Mouse (Mus musculus) forebrain, embryonic 15.5 days (tissue): ENCODE results near the gene Gars. TPM values are rescaled to one million over a fixed set of nuclear protein-coding genes. Genes with fewer than 3 reads are reported as not detected.

Experiments
- ATAC-seq: fragments of 200-750 bp; cut with Nextera tagmentation; replicated peaks from 2 replicates; pipeline ENCODE4 v1.8.0; 2017; ENCODE audit warnings: mild to moderate bottlenecking, moderate TSS enrichment, moderate library complexity
- H3K27ac ChIP-seq: fragments of 300-500 bp; sonication (generic); replicated peaks from 2 replicates; pipeline ENCODE4 v1.5.1; 2015; ENCODE audit warnings: mild to moderate bottlenecking, inconsistent platforms
- H3K27me3 ChIP-seq: fragments of 300-500 bp; sonication (generic); 2 replicates; pipeline ENCODE4 v1.6.1; 2015; ENCODE audit warnings: inconsistent platforms
- H3K36me3 ChIP-seq: fragments of 300-500 bp; sonication (generic); 2 replicates; pipeline ENCODE4 v1.6.1; 2015; ENCODE audit warnings: mild to moderate bottlenecking, inconsistent platforms
- H3K4me1 ChIP-seq: fragments of 300-500 bp; sonication (generic); 2 replicates; pipeline ENCODE4 v1.6.1; 2015; ENCODE audit warnings: inconsistent platforms
- H3K4me2 ChIP-seq: fragments of 300-500 bp; sonication (generic); replicated peaks from 2 replicates; pipeline ENCODE4 v1.6.1; 2015; ENCODE audit warnings: mild to moderate bottlenecking, inconsistent platforms
- H3K4me3 ChIP-seq: fragments of 300-500 bp; sonication (generic); 2 replicates; pipeline ENCODE4 v1.5.1; 2015; ENCODE audit warnings: mild to moderate bottlenecking, inconsistent platforms
- H3K9ac ChIP-seq: fragments of 300-500 bp; sonication (generic); replicated peaks from 2 replicates; pipeline ENCODE4 v1.6.1; 2015; ENCODE audit warnings: mild to moderate bottlenecking, inconsistent platforms
- H3K9me3 ChIP-seq: fragments of 300-500 bp; sonication (generic); 2 replicates; pipeline ENCODE4 v1.6.1; 2016; ENCODE audit warnings: inconsistent platforms
- WGBS: fragments of 180-500 bp; shearing (Covaris S2); methylation state at CpG from one replicate; pipeline ENCODE4 v1.1.7; 2015; ENCODE audit warnings: mixed read lengths; 5-methylcytosine and 5-hydroxymethylcytosine counted together
- polyA plus RNA-seq: library from polyadenylated mRNA; unstranded; fragments of >200 nt; fragmentation: Nextera tagmentation; extraction: Ambion mirVana; gene quantifications from 2 replicates; pipeline ENCODE4 v1.2.1, GENCODE M21; 2015

The Gars gene
- polyA plus RNA-seq, 1 experiment from 2014 or later, result 218 TPM

GRCm38 (mm10) chr6:55065903-55066302 lies 28.1 kb downstream of the Gars start:
- ATAC-seq, result no peak
- H3K4me3 ChIP-seq, result no peak overlapping the region
- peaks cover 77% of the 10 kb centered on the region for H3K36me3 ChIP-seq
- no peaks in the 10 kb centered on the region for H3K9me3 ChIP-seq
- no peak overlapping the region for H3K9ac ChIP-seq
- H3K4me2 ChIP-seq, result no peak overlapping the region
- peaks cover 9% of the 10 kb centered on the region for H3K4me1 ChIP-seq
- no peak overlapping the region for H3K27ac ChIP-seq
- H3K27me3 ChIP-seq, result no peaks in the 10 kb centered on the region
- WGBS, result 83% methylated on average over 2 of the region's 2 CpGs

- Histone ChIP-seq H3K9ac (no peak overlapping the region), H3K4me2 (no peak overlapping the region), H3K36me3 (peaks cover 80% of the 10 kb centered on the region), H3K4me1 (no peaks in the 10 kb centered on the region), H3K9me3 (no peaks in the 10 kb centered on the region), H3K27ac (peak overlapping the region; percentile 18; the same call in 1 of the 2 replicates), H3K27me3 (no peaks in the 10 kb centered on the region), H3K4me3 (no peak overlapping the region)
- 69% methylated on average over 4 of the region's 4 CpGs for WGBS
- ATAC-seq, result no peak
Measured at GRCm38 (mm10) chr6:55076561-55077255, 38.9 kb downstream of the Gars start.

- H3K27me3 ChIP-seq, result no peaks in the 10 kb centered on the region
- 93% methylated on average over 3 of the region's 3 CpGs for WGBS
- H3K9me3 ChIP-seq, result no peaks in the 10 kb centered on the region
- no peak for ATAC-seq
- peaks cover 14% of the 10 kb centered on the region for H3K4me1 ChIP-seq
- no peak overlapping the region for H3K27ac ChIP-seq
- H3K9ac ChIP-seq, result no peak overlapping the region
- H3K4me2 ChIP-seq, result no peak overlapping the region
- peaks cover 46% of the 10 kb centered on the region for H3K36me3 ChIP-seq
- H3K4me3 ChIP-seq, result no peak overlapping the region
Measured at GRCm38 (mm10) chr6:55081379-55081778, 43.6 kb downstream of the Gars start.

- H3K27me3 ChIP-seq, result no peaks in the 10 kb centered on the region
- peaks cover 36% of the 10 kb centered on the region for H3K36me3 ChIP-seq
- H3K9ac ChIP-seq, result no peak overlapping the region
- ATAC-seq, result peak; percentile 66
- H3K27ac ChIP-seq, result peak overlapping the region; percentile 74
- WGBS, result 48% methylated on average over 7 of the region's 7 CpGs
- H3K4me3 ChIP-seq, result no peak overlapping the region
- no peak overlapping the region for H3K4me2 ChIP-seq
- peaks cover 14% of the 10 kb centered on the region for H3K4me1 ChIP-seq
- no peaks in the 10 kb centered on the region for H3K9me3 ChIP-seq
Measured at GRCm38 (mm10) chr6:55082261-55083051, 44.6 kb downstream of the Gars start.

GRCm38 (mm10) chr6:55087355-55087754 lies 49.5 kb downstream of the Gars start:
- no peaks in the 10 kb centered on the region for H3K9me3 ChIP-seq
- 48% methylated on average over 4 of the region's 4 CpGs for WGBS
- ATAC-seq, result no peak

GRCm38 (mm10) chr6:55090639-55091038 lies 52.8 kb downstream of the Gars start:
- ATAC-seq, result no peak

More at GRCm38 (mm10) chr6:55087355-55087754, 49.5 kb downstream of the Gars start:
- H3K27ac ChIP-seq, result no peak overlapping the region
- no peak overlapping the region for H3K4me3 ChIP-seq
- H3K4me1 ChIP-seq, result peaks cover 8% of the 10 kb centered on the region
- no peaks in the 10 kb centered on the region for H3K36me3 ChIP-seq
- no peak overlapping the region for H3K9ac ChIP-seq
- no peak overlapping the region for H3K4me2 ChIP-seq
- H3K27me3 ChIP-seq, result no peaks in the 10 kb centered on the region

GRCm38 (mm10) chr6:55091396-55091795 lies 53.6 kb downstream of the Gars start:
- Histone ChIP-seq H3K27ac (no peak overlapping the region), H3K4me2 (no peak overlapping the region), H3K9me3 (no peaks in the 10 kb centered on the region), H3K9ac (no peak overlapping the region), H3K4me1 (no peaks in the 10 kb centered on the region), H3K4me3 (no peak overlapping the region), H3K27me3 (no peaks in the 10 kb centered on the region), H3K36me3 (no peaks in the 10 kb centered on the region)
- WGBS, result 93% methylated on average over 9 of the region's 9 CpGs
- no peak for ATAC-seq

More at GRCm38 (mm10) chr6:55090639-55091038, 52.8 kb downstream of the Gars start:
- H3K4me3 ChIP-seq, result no peak overlapping the region
- no peak overlapping the region for H3K9ac ChIP-seq
- no peak overlapping the region for H3K4me2 ChIP-seq
- no peaks in the 10 kb centered on the region for H3K9me3 ChIP-seq
- H3K27me3 ChIP-seq, result no peaks in the 10 kb centered on the region
- H3K36me3 ChIP-seq, result no peaks in the 10 kb centered on the region
- WGBS, result 48% methylated on average over 4 of the region's 4 CpGs
- H3K27ac ChIP-seq, result no peak overlapping the region
- H3K4me1 ChIP-seq, result no peaks in the 10 kb centered on the region

GRCm38 (mm10) chr6:55093431-55094146 lies 55.8 kb downstream of the Gars start:
- H3K9me3 ChIP-seq, result no peaks in the 10 kb centered on the region
- no peaks in the 10 kb centered on the region for H3K36me3 ChIP-seq
- peaks cover 8% of the 10 kb centered on the region for H3K4me1 ChIP-seq
- no peaks in the 10 kb centered on the region for H3K27me3 ChIP-seq
- H3K27ac ChIP-seq, result no peak overlapping the region
- no peak overlapping the region for H3K4me2 ChIP-seq
- ATAC-seq, result no peak
- no peak overlapping the region for H3K4me3 ChIP-seq
- no peak overlapping the region for H3K9ac ChIP-seq
- 93% methylated on average over 6 of the region's 6 CpGs for WGBS

- Histone ChIP-seq H3K4me3 (no peak overlapping the region), H3K4me1 (peaks cover 12% of the 10 kb centered on the region), H3K27me3 (no peaks in the 10 kb centered on the region), H3K9me3 (no peaks in the 10 kb centered on the region), H3K9ac (no peak overlapping the region), H3K27ac (no peak overlapping the region), H3K36me3 (no peaks in the 10 kb centered on the region), H3K4me2 (no peak overlapping the region)
- no peak for ATAC-seq
- 40% methylated on average over 5 of the region's 5 CpGs for WGBS
Measured at GRCm38 (mm10) chr6:55098030-55098429, 60.2 kb downstream of the Gars start.

- H3K4me1 ChIP-seq, result peaks cover 12% of the 10 kb centered on the region
- H3K4me3 ChIP-seq, result no peak overlapping the region
- 50% methylated on average over 5 of the region's 5 CpGs for whole genome bisulfite sequencing
- H3K36me3 ChIP-seq, result no peaks in the 10 kb centered on the region
- no peaks in the 10 kb centered on the region for H3K9me3 ChIP-seq
- H3K27ac ChIP-seq, result no peak overlapping the region
- H3K27me3 ChIP-seq, result no peaks in the 10 kb centered on the region
- no peak overlapping the region for H3K9ac ChIP-seq
- no peak overlapping the region for H3K4me2 ChIP-seq
- no peak for ATAC-seq
Measured at GRCm38 (mm10) chr6:55098603-55099002, 60.8 kb downstream of the Gars start.

- Histone ChIP-seq H3K36me3 (no peaks in the 10 kb centered on the region), H3K9me3 (no peaks in the 10 kb centered on the region), H3K4me1 (no peaks in the 10 kb centered on the region), H3K4me3 (no peak overlapping the region), H3K27me3 (no peaks in the 10 kb centered on the region), H3K27ac (no peak overlapping the region), H3K9ac (no peak overlapping the region), H3K4me2 (no peak overlapping the region)
- 19% methylated on average over 7 of the region's 7 CpGs for WGBS
- no peak for ATAC-seq
Measured at GRCm38 (mm10) chr6:55108358-55108757, 70.6 kb downstream of the Gars start.
